Mouse (Mus musculus) intestine, embryonic 16.5 days (tissue): Measurements from ENCODE around the gene Gm7694. TPM values are rescaled to one million over a fixed set of nuclear protein-coding genes. Genes with fewer than 3 reads are reported as not detected.

ENCODE experiments used
- ATAC-seq: fragments of 200-750 bp; cut with Nextera tagmentation; 2 replicates; pipeline ENCODE4 v1.8.0; 2017; ENCODE audit warnings: moderate TSS enrichment, moderate library complexity
- H3K27ac ChIP-seq: fragments of 300-500 bp; sonication (generic); 2 replicates; pipeline ENCODE4 v1.5.1; 2014; ENCODE audit warnings: mild to moderate bottlenecking, low read length
- H3K27me3 ChIP-seq: fragments of 300-500 bp; sonication (generic); replicated peaks from 2 replicates; pipeline ENCODE4 v1.6.1; 2014; ENCODE audit warnings: low read length, control low read depth, mixed read lengths; ENCODE audit not compliant: control insufficient read depth, insufficient read depth
- H3K36me3 ChIP-seq: fragments of 300-500 bp; sonication (generic); 2 replicates; pipeline ENCODE4 v1.6.1; 2014; ENCODE audit warnings: low read length, control low read depth; ENCODE audit not compliant: control insufficient read depth, insufficient read depth
- H3K4me1 ChIP-seq: fragments of 300-500 bp; sonication (generic); 2 replicates; pipeline ENCODE4 v1.6.1; 2014; ENCODE audit warnings: low read length, control low read depth, mixed read lengths; ENCODE audit not compliant: control insufficient read depth, insufficient read depth
- H3K4me2 ChIP-seq: fragments of 300-500 bp; sonication (generic); 2 replicates; pipeline ENCODE4 v1.6.1; 2014; ENCODE audit warnings: low read depth, low read length, control low read depth
- H3K4me3 ChIP-seq: fragments of 300-500 bp; sonication (generic); 2 replicates; pipeline ENCODE4 v1.5.1; 2014; ENCODE audit warnings: mild to moderate bottlenecking, low read length
- H3K9ac ChIP-seq: fragments of 300-500 bp; sonication (generic); 2 replicates; pipeline ENCODE4 v1.6.1; 2014; ENCODE audit warnings: low read depth, low read length
- H3K9me3 ChIP-seq: fragments of 300-500 bp; sonication (generic); 2 replicates; pipeline ENCODE4 v1.6.1; 2016; ENCODE audit warnings: low read length, control low read depth; ENCODE audit not compliant: control insufficient read depth
- WGBS: fragments of 180-500 bp; shearing (Covaris S2); extraction: QIAGEN DNeasy Blood & Tissue Kit; methylation state at CpG from one replicate; pipeline ENCODE4 v1.1.7; 2014; 5-methylcytosine and 5-hydroxymethylcytosine counted together
- polyA plus RNA-seq: library from polyadenylated mRNA; unstranded; fragments of >200 nt; fragmentation: Nextera tagmentation; extraction: Ambion mirVana; gene quantifications from 2 replicates; pipeline ENCODE4 v1.2.1, GENCODE M21; 2015

The Gm7694 gene
- polyA plus RNA-seq, result 2.5 and 2.7 TPM in 2 replicates

DNA sequence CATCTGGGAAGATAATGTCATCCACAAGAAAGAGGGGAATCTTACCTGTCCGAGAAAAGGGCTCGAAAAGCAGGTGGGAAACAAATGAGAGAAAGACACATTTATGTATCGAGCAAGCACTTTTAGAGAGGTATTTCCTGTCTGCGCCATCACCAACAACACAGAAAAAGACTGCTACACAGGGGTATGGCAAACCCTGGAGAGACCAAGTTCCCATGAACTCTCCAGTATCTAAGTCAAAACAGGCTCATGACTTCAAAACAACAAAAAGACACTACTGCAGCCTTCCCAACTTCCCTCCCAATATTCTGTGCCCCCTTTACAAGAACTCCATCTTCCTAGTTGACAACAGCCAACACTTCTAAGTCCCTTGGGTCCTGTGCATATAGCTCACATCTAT, at the start of gene Gm7694:
Gm7694 (minus strand) TSS at position 101 of the 400 bp plus-strand sequence.
- ATAC-seq, result no peak
- Histone ChIP-seq H3K9ac (no peak within 1 kb of the TSS), H3K27me3 (no peaks in the 10 kb centered on the region), H3K4me2 (no peak within 1 kb of the TSS), H3K36me3 (no peaks in the 10 kb centered on the region), H3K27ac (no peak within 1 kb of the TSS), H3K9me3 (no peaks in the 10 kb centered on the region), H3K4me3 (no peak within 1 kb of the TSS), H3K4me1 (no peaks in the 10 kb centered on the region)
- WGBS, result 90% methylated on average over 4 of the region's 4 CpGs

DNA sequence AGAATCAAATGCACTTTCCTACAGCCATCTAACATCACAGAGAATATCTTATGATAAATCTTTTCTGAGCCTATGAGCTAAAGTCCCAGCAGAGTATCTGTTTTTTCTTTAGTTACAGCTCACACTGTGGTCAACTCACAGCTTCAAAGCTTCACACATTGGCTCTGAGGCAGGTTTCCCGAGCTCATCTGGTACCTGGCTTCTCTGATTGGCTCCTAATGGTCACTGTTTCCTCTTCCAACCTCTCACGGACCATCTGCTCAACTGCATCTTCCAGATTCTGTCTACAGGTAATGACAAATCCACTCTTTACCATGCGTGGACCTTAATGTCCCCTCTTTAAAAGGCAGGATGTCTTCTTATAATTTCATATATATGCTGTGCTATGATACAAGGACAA, 47.2 kb upstream of the Gm7694 start:
- Histone ChIP-seq H3K4me1 (no peaks in the 10 kb centered on the region), H3K27me3 (no peaks in the 10 kb centered on the region), H3K9me3 (no peaks in the 10 kb centered on the region), H3K4me3 (no peak overlapping the region), H3K9ac (no peak overlapping the region), H3K36me3 (no peaks in the 10 kb centered on the region), H3K4me2 (no peak overlapping the region), H3K27ac (no peak overlapping the region)
- 68% methylated on average over 3 of the region's 3 CpGs for WGBS
- ATAC-seq, result no peak

GRCm38 (mm10) chr1:170351080-170351479, 44.9 kb upstream of the Gm7694 start:
- H3K27me3 ChIP-seq, result no peaks in the 10 kb centered on the region
- H3K9ac ChIP-seq, result no peak overlapping the region
- no peaks in the 10 kb centered on the region for H3K4me1 ChIP-seq
- no peak overlapping the region for H3K27ac ChIP-seq
- H3K9me3 ChIP-seq, result no peaks in the 10 kb centered on the region
- H3K4me3 ChIP-seq, result no peak overlapping the region
- ATAC-seq, result no peak
- no peaks in the 10 kb centered on the region for H3K36me3 ChIP-seq
- no peak overlapping the region for H3K4me2 ChIP-seq

- Histone ChIP-seq H3K9me3 (no peaks in the 10 kb centered on the region), H3K4me2 (no peak overlapping the region), H3K27me3 (no peaks in the 10 kb centered on the region), H3K4me1 (no peaks in the 10 kb centered on the region), H3K27ac (no peak overlapping the region), H3K9ac (no peak overlapping the region), H3K36me3 (no peaks in the 10 kb centered on the region), H3K4me3 (no peak overlapping the region)
- ATAC-seq, result no peak
- WGBS, result 59% methylated on average over 3 of the region's 3 CpGs
Observed at GRCm38 (mm10) chr1:170346266-170346665, 40.1 kb upstream of the Gm7694 start.

GRCm38 (mm10) chr1:170343906-170344305, 37.8 kb upstream of the Gm7694 start:
- Histone ChIP-seq H3K27me3 (no peaks in the 10 kb centered on the region), H3K36me3 (no peaks in the 10 kb centered on the region), H3K4me2 (no peak overlapping the region), H3K4me1 (no peaks in the 10 kb centered on the region), H3K4me3 (no peak overlapping the region), H3K27ac (no peak overlapping the region), H3K9me3 (no peaks in the 10 kb centered on the region), H3K9ac (no peak overlapping the region)
- no peak for ATAC-seq
- WGBS, result 96% methylated on average over 4 of the region's 4 CpGs

DNA sequence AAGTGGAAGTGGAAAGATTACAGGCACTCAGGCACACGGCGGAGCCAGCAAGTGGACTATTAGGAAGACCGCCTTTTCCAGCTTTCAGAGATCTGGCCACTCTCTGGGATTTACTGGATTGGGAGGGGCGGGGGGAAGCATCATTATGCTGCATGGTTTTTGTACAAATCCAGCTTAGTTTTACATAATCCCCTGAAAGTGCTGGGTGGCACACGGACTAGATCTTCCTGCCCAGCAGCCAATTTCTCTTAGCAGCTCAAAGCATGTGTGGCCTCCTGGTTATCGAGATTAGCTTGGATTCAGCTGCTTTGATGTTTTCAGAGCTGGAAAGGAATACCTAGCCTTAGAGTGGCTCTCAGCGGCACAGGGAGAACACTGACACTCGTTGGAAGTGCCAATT, 36.9 kb upstream of the Gm7694 start:
- H3K27ac ChIP-seq, result no peak overlapping the region
- H3K9ac ChIP-seq, result no peak overlapping the region
- no peak overlapping the region for H3K4me2 ChIP-seq
- no peaks in the 10 kb centered on the region for H3K27me3 ChIP-seq
- 87% methylated on average over 8 of the region's 8 CpGs for WGBS
- H3K4me1 ChIP-seq, result no peaks in the 10 kb centered on the region
- H3K4me3 ChIP-seq, result no peak overlapping the region
- H3K9me3 ChIP-seq, result no peaks in the 10 kb centered on the region
- no peak for ATAC-seq
- H3K36me3 ChIP-seq, result no peaks in the 10 kb centered on the region

DNA sequence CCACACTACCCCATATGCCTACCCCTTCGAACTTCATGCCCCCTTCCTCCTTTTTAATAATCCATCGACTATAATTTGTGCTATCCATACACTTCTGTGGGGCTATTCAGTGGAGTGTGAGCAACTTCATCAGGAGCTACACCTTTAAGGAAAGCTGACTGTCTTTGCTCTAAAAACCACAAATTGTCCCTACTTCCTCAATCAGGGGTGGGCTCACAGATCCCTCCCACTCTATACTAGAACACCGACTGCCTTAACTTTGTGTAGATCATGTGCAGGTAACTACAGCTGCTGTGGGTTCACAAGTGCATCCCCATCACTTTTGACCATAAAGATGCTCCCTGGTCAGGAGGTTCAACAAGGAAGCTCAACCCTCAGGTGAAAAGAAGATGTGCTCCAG, 33.8 kb upstream of the Gm7694 start:
- Histone ChIP-seq H3K27ac (no peak overlapping the region), H3K27me3 (no peaks in the 10 kb centered on the region), H3K4me3 (no peak overlapping the region), H3K9me3 (no peaks in the 10 kb centered on the region), H3K36me3 (no peaks in the 10 kb centered on the region), H3K4me1 (no peaks in the 10 kb centered on the region), H3K9ac (no peak overlapping the region), H3K4me2 (no peak overlapping the region)
- no peak for ATAC-seq
- 88% methylated on average over 3 of the region's 3 CpGs for WGBS

GRCm38 (mm10) chr1:170332775-170333174, 26.6 kb upstream of the Gm7694 start:
- Histone ChIP-seq H3K4me1 (no peaks in the 10 kb centered on the region), H3K27ac (no peak overlapping the region), H3K9me3 (no peaks in the 10 kb centered on the region), H3K9ac (no peak overlapping the region), H3K4me3 (no peak overlapping the region), H3K4me2 (no peak overlapping the region), H3K27me3 (no peaks in the 10 kb centered on the region), H3K36me3 (no peaks in the 10 kb centered on the region)
- no peak for ATAC-seq
- WGBS, result 84% methylated on average over 4 of the region's 4 CpGs

- ATAC-seq, result no peak
- no peaks in the 10 kb centered on the region for H3K27me3 ChIP-seq
- 59% methylated on average over 6 of the region's 6 CpGs for WGBS
Observed at GRCm38 (mm10) chr1:170331926-170332325, 25.8 kb upstream of the Gm7694 start.

GRCm38 (mm10) chr1:170325277-170325676, 19.1 kb upstream of the Gm7694 start:
- WGBS, result 86% methylated on average over 4 of the region's 4 CpGs
- no peaks in the 10 kb centered on the region for H3K4me1 ChIP-seq
- H3K27ac ChIP-seq, result no peak overlapping the region
- no peaks in the 10 kb centered on the region for H3K27me3 ChIP-seq
- no peak overlapping the region for H3K4me2 ChIP-seq
- no peak overlapping the region for H3K9ac ChIP-seq
- H3K4me3 ChIP-seq, result no peak overlapping the region
- no peaks in the 10 kb centered on the region for H3K36me3 ChIP-seq
- no peak for ATAC-seq
- H3K9me3 ChIP-seq, result no peaks in the 10 kb centered on the region

More at GRCm38 (mm10) chr1:170331926-170332325, 25.8 kb upstream of the Gm7694 start:
- Histone ChIP-seq H3K36me3 (no peaks in the 10 kb centered on the region), H3K9ac (no peak overlapping the region), H3K4me2 (no peak overlapping the region), H3K9me3 (no peaks in the 10 kb centered on the region), H3K27ac (no peak overlapping the region), H3K4me3 (no peak overlapping the region), H3K4me1 (no peaks in the 10 kb centered on the region)
